Mouse (Mus musculus): Measurements from ENCODE around the gene Zcchc24. TPM values are rescaled to one million over a fixed set of nuclear protein-coding genes. Genes with fewer than 3 reads are reported as not detected.

The Zcchc24 gene
- polyA plus RNA-seq, 1 experiment, result 122 TPM

DNA sequence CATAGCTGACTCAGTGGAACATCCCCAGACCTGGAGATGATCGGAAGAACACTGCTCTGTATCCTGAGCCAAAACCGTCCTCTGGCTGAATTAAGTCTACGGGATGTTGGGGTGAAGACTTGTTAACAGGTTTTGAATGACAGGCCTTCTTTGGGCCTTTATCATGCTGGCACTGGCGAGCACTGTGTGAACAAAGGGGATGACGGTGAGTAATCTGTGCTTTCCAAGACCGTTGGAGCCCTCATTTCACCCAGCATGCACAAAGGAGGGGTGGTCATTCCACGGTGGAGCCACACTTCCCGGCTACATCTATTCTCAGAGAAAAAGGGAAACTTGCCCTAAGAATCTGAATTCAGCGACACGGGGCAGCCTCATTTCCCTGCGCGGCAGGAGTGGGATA is 3.7 kb downstream of the Zcchc24 start:
- H3K4me1 ChIP-seq (ENCODE audit: control insufficient read depth, insufficient read depth, low read length), result peaks cover 14% of the 10 kb centered on the region
- TF ChIP-seq POLR2A (IDR thresholded peaks at IDR 0.05; ENCODE audit: low read depth, low read length) (no peak), CTCF (IDR thresholded peaks at IDR 0.05; ENCODE audit: borderline replicate concordance, insufficient read depth, low read length) (no peak)
- no peak overlapping the region for H3K4me3 ChIP-seq (ENCODE audit: insufficient read depth, low read length)
- no peak overlapping the region for H3K27ac ChIP-seq (ENCODE audit: insufficient read depth, low read length)

DNA sequence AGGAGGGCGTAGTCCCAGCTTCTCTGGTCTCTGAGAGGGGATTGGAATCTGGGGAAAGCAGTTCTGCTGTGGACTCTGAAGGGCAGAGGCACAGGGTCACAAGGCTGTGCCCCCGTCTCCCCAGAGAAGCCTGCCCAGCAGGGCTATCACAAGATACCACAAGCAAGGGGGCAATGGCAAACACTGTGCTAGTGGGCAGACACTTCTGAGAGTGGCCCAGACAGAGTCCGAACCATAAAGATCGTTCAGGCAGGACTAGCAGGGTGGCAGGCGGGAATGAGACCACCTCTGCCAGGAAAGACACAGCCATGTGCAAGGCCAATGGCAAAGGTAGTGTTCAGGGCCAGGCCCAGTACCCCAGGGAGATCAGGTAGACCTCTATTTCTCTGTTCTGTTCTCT is 7.7 kb downstream of the Zcchc24 start:
- Histone ChIP-seq H3K4me1 (ENCODE audit: control insufficient read depth, insufficient read depth, low read length) (peaks cover 41% of the 10 kb centered on the region), H3K4me3 (ENCODE audit: insufficient read depth, low read length) (no peak overlapping the region), H3K27ac (ENCODE audit: insufficient read depth, low read length) (peak overlapping the region; percentile 98)
- no peak for TF ChIP-seq CTCF (IDR thresholded peaks at IDR 0.05; ENCODE audit: borderline replicate concordance, insufficient read depth, low read length)
- TF ChIP-seq POLR2A (IDR thresholded peaks at IDR 0.05; ENCODE audit: low read depth, low read length), result no peak

DNA sequence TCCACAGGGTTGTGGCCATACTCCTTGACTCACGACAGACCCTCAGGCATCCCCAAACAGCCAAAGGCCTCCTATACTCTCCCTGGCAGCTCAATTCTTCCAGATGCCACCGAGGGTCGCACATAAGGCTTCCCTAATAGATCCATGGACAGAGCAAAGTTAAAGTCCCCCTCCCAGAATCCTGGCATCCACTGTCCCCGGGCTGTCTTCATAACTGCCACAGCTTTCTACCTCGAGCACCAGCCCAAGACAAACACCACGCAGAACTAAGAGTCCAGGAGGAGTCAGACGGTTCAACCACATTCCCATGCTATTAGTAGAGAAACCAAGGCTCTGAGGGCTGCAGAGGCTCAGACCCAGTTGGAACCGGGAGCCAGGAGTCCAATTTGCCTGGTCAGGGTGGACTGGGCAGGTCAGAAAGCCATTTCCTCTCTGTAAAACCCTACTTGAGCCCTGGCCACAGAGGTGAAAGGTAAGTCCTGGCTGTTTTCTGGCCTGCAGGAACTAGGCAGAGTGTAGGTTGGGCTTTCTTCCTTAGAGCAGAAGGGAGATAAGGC is 8.8 kb downstream of the Zcchc24 start:
- H3K4me3 ChIP-seq (ENCODE audit: insufficient read depth, low read length), result no peak overlapping the region
- H3K27ac ChIP-seq (ENCODE audit: insufficient read depth, low read length), result peak overlapping the region; percentile 98
- peaks cover 46% of the 10 kb centered on the region for H3K4me1 ChIP-seq (ENCODE audit: control insufficient read depth, insufficient read depth, low read length)
- TF ChIP-seq POLR2A (IDR thresholded peaks at IDR 0.05; ENCODE audit: low read depth, low read length) (no peak), CTCF (IDR thresholded peaks at IDR 0.05; ENCODE audit: borderline replicate concordance, insufficient read depth, low read length) (no peak)

DNA sequence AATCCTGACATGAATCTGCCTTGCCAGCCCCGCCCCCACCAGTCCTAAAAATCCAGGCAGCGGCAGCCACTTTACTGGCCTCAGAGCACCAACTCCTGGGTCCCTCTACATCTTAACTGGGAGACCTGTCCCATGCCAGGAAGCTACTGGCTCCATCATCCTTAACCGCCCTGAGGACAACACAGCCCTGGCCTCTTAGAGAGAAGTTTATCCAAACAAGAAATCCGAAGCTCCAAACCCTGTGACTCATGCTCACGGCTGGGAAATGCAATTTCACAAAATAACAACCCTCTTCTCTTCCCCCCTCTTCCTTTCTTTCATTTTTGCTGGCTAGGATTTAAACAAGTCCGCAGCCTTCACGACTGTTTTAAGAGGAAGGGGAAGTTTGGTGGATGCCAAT is 9.3 kb downstream of the Zcchc24 start:
- no peak overlapping the region for H3K4me3 ChIP-seq (ENCODE audit: insufficient read depth, low read length)
- H3K4me1 ChIP-seq (ENCODE audit: control insufficient read depth, insufficient read depth, low read length), result peaks cover 46% of the 10 kb centered on the region
- peak overlapping the region; percentile 98 for H3K27ac ChIP-seq (ENCODE audit: insufficient read depth, low read length)
- no peak for TF ChIP-seq POLR2A (IDR thresholded peaks at IDR 0.05; ENCODE audit: low read depth, low read length)

DNA sequence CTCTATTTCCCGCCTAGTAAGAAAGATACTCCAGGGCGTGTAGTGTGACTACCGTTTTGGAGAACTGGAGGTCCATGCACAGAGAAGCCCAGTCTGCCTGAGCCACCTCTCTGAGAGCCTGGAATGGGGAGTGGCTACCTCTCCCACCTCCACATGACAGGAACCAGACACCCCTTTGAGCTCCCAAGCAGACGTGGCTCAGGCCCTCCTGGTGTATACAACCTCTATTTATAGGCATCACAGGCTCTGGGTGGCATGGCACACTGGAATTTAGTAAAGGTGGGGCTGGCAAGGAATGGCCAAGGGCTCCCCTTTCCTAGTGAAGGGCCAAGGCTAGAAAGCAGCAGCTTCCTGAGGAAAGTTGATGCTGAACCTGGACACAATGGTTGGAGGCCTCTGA is 10.9 kb downstream of the Zcchc24 start:
- TF ChIP-seq POLR2A (IDR thresholded peaks at IDR 0.05; ENCODE audit: low read depth, low read length) (no peak), CTCF (IDR thresholded peaks at IDR 0.05; ENCODE audit: borderline replicate concordance, insufficient read depth, low read length) (no peak)
- peak overlapping the region; percentile 75 for H3K27ac ChIP-seq (ENCODE audit: insufficient read depth, low read length)
- H3K4me1 ChIP-seq (ENCODE audit: control insufficient read depth, insufficient read depth, low read length), result peaks cover 46% of the 10 kb centered on the region
- H3K4me3 ChIP-seq (ENCODE audit: insufficient read depth, low read length), result no peak overlapping the region

DNA sequence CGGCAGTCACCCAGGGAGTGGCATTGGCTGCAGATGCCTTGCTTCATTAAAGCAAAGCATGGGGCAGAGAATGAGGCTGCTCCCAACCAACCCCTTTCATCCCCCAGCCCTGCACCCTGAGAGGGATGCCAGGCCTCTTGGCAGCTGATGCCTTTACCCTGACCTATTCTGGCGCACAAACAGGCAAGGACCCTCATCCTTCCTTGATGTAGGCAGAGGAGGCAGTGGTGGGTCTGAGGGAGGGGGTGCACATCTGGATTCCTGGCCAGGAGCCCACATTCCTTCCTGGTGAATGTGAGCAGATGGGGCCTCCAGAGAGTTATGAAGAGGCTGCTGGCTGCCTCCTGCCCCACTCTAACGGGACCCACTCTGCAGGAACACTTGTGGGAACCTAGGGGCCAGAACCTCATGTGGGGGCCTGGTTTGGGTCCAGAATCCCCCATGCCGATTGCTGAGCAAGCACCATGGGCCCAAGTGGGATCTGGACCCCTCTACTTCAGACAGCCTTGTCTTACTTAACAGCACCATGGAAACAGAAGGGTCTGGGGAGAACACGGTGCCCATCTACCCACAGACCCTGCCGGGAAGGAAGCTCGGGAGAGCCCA is 12.4 kb downstream of the Zcchc24 start:
- Histone ChIP-seq H3K4me3 (ENCODE audit: insufficient read depth, low read length) (no peak overlapping the region), H3K4me1 (ENCODE audit: control insufficient read depth, insufficient read depth, low read length) (peaks cover 42% of the 10 kb centered on the region), H3K27ac (ENCODE audit: insufficient read depth, low read length) (peak overlapping the region; percentile 75)
- TF ChIP-seq POLR2A (IDR thresholded peaks at IDR 0.05; ENCODE audit: low read depth, low read length), result no peak
- TF ChIP-seq CTCF (IDR thresholded peaks at IDR 0.05; ENCODE audit: borderline replicate concordance, insufficient read depth, low read length), result no peak

DNA sequence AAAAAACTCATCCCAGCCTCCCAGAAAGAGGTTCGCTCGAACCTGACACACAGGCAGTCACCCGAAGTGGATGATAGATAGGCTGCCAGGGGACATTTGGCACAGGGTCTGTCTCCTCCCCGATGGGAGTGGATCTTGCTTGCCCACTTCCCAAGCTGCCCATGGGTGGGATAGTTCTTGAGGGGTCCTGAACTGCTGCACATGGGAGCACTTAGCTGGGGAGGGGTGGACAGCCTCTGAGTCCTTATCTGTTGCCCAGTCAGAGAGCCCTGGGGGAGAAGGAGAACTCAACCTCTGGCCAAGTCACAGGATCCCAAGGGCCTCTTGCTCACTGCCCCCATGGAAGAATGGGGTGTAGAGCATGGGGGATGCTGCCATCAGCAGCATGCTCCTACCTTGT is 13.3 kb downstream of the Zcchc24 start:
- no peak for TF ChIP-seq CTCF (IDR thresholded peaks at IDR 0.05; ENCODE audit: borderline replicate concordance, insufficient read depth, low read length)
- TF ChIP-seq POLR2A (IDR thresholded peaks at IDR 0.05; ENCODE audit: low read depth, low read length), result no peak
- no peak overlapping the region for H3K4me3 ChIP-seq (ENCODE audit: insufficient read depth, low read length)
- peak overlapping the region; percentile 63 for H3K27ac ChIP-seq (ENCODE audit: insufficient read depth, low read length)
- peaks cover 37% of the 10 kb centered on the region for H3K4me1 ChIP-seq (ENCODE audit: control insufficient read depth, insufficient read depth, low read length)

DNA sequence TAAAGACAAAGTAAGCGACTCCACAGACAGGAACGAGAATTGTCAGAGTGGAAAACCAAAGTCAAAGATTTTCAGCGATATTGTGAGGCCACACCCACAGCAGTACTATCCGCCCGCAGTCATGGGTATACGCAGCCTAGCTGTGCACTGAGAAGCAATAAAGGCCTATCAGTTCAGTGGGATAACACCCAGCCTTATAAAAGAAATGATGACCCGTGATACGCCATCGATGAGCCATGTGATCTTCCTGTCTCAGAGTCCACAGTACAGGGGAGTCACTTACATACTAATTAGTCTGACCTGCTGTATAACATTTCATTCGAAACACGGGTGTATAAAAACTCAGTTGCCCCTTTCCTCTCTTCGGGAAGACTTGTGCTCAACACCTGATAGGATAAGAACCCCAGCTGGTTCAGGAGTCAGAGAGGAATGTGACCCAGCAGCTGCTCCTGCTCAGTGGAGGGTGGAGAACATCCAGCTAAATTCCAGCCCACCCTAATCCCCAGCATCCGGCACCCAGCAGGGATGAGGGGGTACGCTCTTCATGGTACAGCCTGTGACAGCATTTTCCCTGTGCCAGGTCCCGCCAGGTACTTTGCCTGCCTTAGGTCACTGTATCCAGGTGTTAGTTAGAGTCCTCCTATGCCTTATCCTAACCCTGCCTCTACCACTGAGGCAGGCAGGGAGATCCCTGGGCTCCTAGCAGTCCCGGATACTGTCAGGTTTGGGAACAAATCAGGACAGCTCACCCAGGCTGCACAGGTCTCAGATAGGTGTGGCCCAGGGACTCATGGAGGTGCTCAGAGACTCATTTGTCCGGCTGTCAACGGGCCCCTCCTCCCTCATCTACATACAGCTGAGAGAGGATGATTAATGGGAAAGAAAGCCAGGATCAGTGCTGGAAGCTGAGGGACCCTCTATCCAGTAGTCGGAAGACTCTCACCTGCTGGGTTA is 14.0 kb downstream of the Zcchc24 start:
- no peak for TF ChIP-seq CTCF (IDR thresholded peaks at IDR 0.05; ENCODE audit: borderline replicate concordance, insufficient read depth, low read length)
- no peak for TF ChIP-seq POLR2A (IDR thresholded peaks at IDR 0.05; ENCODE audit: low read depth, low read length)
- Histone ChIP-seq H3K27ac (ENCODE audit: insufficient read depth, low read length) (no peak overlapping the region), H3K4me1 (ENCODE audit: control insufficient read depth, insufficient read depth, low read length) (peaks cover 37% of the 10 kb centered on the region), H3K4me3 (ENCODE audit: insufficient read depth, low read length) (no peak overlapping the region)

DNA sequence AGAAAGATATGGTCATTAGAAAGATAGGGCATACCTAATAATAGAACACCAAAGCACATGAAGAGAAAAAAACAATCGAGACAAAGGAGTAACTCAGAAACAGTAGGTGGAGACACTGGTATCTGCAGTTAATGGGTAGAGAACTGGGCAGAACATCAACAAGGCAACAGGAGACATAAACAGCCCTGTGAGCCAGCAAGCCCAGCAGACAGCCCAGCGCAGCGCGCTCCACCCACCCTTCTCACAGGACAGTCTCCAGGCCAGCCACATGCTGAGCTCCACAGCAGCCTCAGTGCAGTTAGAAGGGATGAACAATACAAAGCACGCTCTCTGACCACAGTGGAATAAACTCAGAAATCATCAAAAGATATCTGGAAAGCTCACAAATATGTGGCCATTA is 15.8 kb downstream of the Zcchc24 start:
- H3K4me3 ChIP-seq (ENCODE audit: insufficient read depth, low read length), result no peak overlapping the region
- peaks cover 38% of the 10 kb centered on the region for H3K4me1 ChIP-seq (ENCODE audit: control insufficient read depth, insufficient read depth, low read length)
- TF ChIP-seq CTCF (IDR thresholded peaks at IDR 0.05; ENCODE audit: borderline replicate concordance, insufficient read depth, low read length) (no peak), POLR2A (IDR thresholded peaks at IDR 0.05; ENCODE audit: low read depth, low read length) (no peak)
- H3K27ac ChIP-seq (ENCODE audit: insufficient read depth, low read length), result no peak overlapping the region

DNA sequence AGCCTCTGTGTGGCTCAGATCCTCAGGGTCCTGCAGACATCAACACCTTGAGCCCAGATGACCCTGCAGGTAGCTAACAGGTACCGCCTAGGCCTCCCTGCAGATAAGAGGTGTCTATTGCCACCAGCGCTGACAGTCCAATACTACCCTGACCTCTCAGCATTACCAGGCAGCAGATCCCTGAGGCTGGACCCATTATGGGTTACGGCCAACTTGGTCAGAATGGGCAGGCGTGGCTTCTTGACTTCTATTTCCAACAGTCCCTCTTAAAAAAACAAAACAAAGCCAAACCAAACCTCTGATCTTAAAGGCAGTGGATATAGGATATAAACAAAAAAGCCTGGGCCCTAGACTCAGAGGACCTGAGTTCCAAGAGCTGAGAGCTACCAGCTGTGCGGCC is 17.8 kb downstream of the Zcchc24 start:
- TF ChIP-seq CTCF (IDR thresholded peaks at IDR 0.05; ENCODE audit: borderline replicate concordance, insufficient read depth, low read length), result no peak
- no peak for TF ChIP-seq POLR2A (IDR thresholded peaks at IDR 0.05; ENCODE audit: low read depth, low read length)
- Histone ChIP-seq H3K4me3 (ENCODE audit: insufficient read depth, low read length) (no peak overlapping the region), H3K27ac (ENCODE audit: insufficient read depth, low read length) (peak overlapping the region; percentile 27), H3K4me1 (ENCODE audit: control insufficient read depth, insufficient read depth, low read length) (peaks cover 23% of the 10 kb centered on the region)
